ENCODE assay signal across 28 mouse cellular contexts in genomic region chr8:12880163-12880562, GRCm38 (mm10). TPM values are rescaled to one million over a fixed set of nuclear protein-coding genes. Genes with fewer than 3 reads are reported as not detected.
DNase-seq lines count a peak whose midpoint lies in the region; ATAC-seq and TF ChIP-seq lines count a peak whose summit lies in the region.
"Had no signal": no experiment of that assay in that cellular context is flagged by ENCODE, and none has a peak within 500 bp of the region (broad histone marks: within the 10 kb centered on the region; RNA-seq: fewer than 3 reads in every experiment).

No protein-coding gene starts in this region.

- intact Hi-C loops in heart, postnatal 14 days (cut with DNase I), result no loop called here
- intact Hi-C loops in left cerebral cortex, adult 2 months (cut with DNase I), result no loop called here

- no peak overlapping the region for H3K27ac ChIP-seq in left cerebral cortex, adult 2 months
- H3K27ac ChIP-seq: embryonic facial prominence, embryonic 10.5 days; embryonic facial prominence, embryonic 13.5 days; forebrain, embryonic 12.5 days; forebrain, embryonic 15.5 days; hindbrain, embryonic 14.5 days; hindbrain, postnatal 0 days had no signal

- peak; percentile 85 for DNase-seq in MEL-GATA-1-ER (ENCODE audit: extremely low read depth, low read depth)
- no peak for DNase-seq in heart, postnatal 14 days
- no peak for DNase-seq in layer of hippocampus, adult 9-11 months
- no peak for DNase-seq in left cerebral cortex, adult 2 months (ENCODE audit: extremely low spot score in 1 of 2, low spot score in 2 of 2)
- DNase-seq: adrenal gland, postnatal 10 days; adrenal gland, postnatal 36 days; cerebellum, adult 11 months; cerebellum, adult 2 months; cerebellum, adult 9-11 months; cerebellum, postnatal 25 days; embryo, embryonic 11 days; gastrocnemius, postnatal 10 days; gastrocnemius, postnatal 36 days; heart, adult 11 months; heart, postnatal 36 days had no signal

- H3K4me3 ChIP-seq in left cerebral cortex, adult 2 months, result no peak overlapping the region
- H3K4me3 ChIP-seq: embryonic facial prominence, embryonic 10.5 days; embryonic facial prominence, embryonic 13.5 days; erythroblast, embryonic 14.5 days; forebrain, embryonic 12.5 days; forebrain, embryonic 15.5 days had no signal

- peak; percentile 59 for ATAC-seq in common myeloid progenitor, adult 5-6 weeks (replicated peaks; ENCODE audit: low read depth, poor library complexity, severe bottlenecking)
- peak; percentile 30; the same call in 1 of the 2 replicates for ATAC-seq in megakaryocyte, adult 5-6 weeks (ENCODE audit: poor library complexity, severe bottlenecking)
- peak; percentile 45; the same call in 1 of the 2 replicates for ATAC-seq in megakaryocyte-erythroid progenitor cell, adult 5-6 weeks (replicated peaks; ENCODE audit: low FRiP score, low TSS enrichment, poor library complexity, severe bottlenecking)
- ATAC-seq: CD4-positive, CD25-positive, alpha-beta regulatory T cell, adult 4 months; forebrain, embryonic 15.5 days; hindbrain, postnatal 0 days; inflammation-experienced regulatory T-cells, adult 6 months; Patski had no signal

- TF ChIP-seq CTCF in left cerebral cortex, adult 2 months (IDR thresholded peaks at IDR 0.05), result no peak

RNA-seq across cellular contexts. Expression of gene Mcf2l, which starts 6.6 kb away (rescaled TPM):
- 4.3 and 7.9 TPM in 2 replicates for total RNA-seq in common myeloid progenitor, adult 5-6 weeks (2017)
- 7.2 and 10.1 TPM in 2 replicates for total RNA-seq in megakaryocyte, adult 5-6 weeks (2015)
- total RNA-seq in megakaryocyte, adult 5-6 weeks (2017), result 26.4 and 32.3 TPM in 2 replicates
- 0.37 and 1.5 TPM in 2 replicates for total RNA-seq in megakaryocyte-erythroid progenitor cell, adult 5-6 weeks (2014; fragmentation: Nextera tagmentation)
- 0.23 and 1.3 TPM in 2 replicates for total RNA-seq in megakaryocyte-erythroid progenitor cell, adult 5-6 weeks (2017)
- total RNA-seq in heart, postnatal 14 days (2021), result 100 to 1,000 TPM; 104 to 109 TPM
- 100 to 1,000 TPM; 235 to 280 TPM for total RNA-seq in left cerebral cortex, adult 2 months (2021)
